Mouse (Mus musculus) limb, embryonic 11.5 days (tissue): Measurements from ENCODE around the gene Tnfsf15. TPM values are rescaled to one million over a fixed set of nuclear protein-coding genes. Genes with fewer than 3 reads are reported as not detected.

ENCODE experiments used
- ATAC-seq: fragments of 200-750 bp; cut with Nextera tagmentation; 2 replicates; pipeline ENCODE4 v1.8.0; 2017; ENCODE audit warnings: low read depth; ENCODE audit not compliant: insufficient number of reproducible peaks, low FRiP score, low TSS enrichment
- DNase-seq: peaks from one replicate; pipeline ENCODE4 v3.0.0-alpha.2; 2015; ENCODE audit warnings: low spot score
- H3K27ac ChIP-seq: fragments of 300-500 bp; sonication (generic); replicated peaks from 2 replicates; pipeline ENCODE4 v1.5.1; 2014; ENCODE audit warnings: low read depth, mild to moderate bottlenecking, low read length
- H3K27me3 ChIP-seq: fragments of 300-500 bp; sonication (generic); 2 replicates; pipeline ENCODE4 v1.6.1; 2014; ENCODE audit warnings: mild to moderate bottlenecking, low read length, mixed read lengths; ENCODE audit not compliant: control insufficient read depth, insufficient read depth
- H3K36me3 ChIP-seq: fragments of 300-500 bp; sonication (generic); 2 replicates; pipeline ENCODE4 v1.6.1; 2014; ENCODE audit warnings: mild to moderate bottlenecking, low read length, moderate library complexity, mixed read lengths; ENCODE audit not compliant: control insufficient read depth, insufficient read depth
- H3K4me1 ChIP-seq: fragments of 300-500 bp; sonication (generic); 2 replicates; pipeline ENCODE4 v1.6.1; 2014; ENCODE audit warnings: low read length, mixed read lengths; ENCODE audit not compliant: control insufficient read depth, insufficient read depth
- H3K4me2 ChIP-seq: fragments of 300-500 bp; sonication (generic); 2 replicates; pipeline ENCODE4 v1.6.1; 2014; ENCODE audit warnings: low read depth, mild to moderate bottlenecking, moderate library complexity; ENCODE audit not compliant: severe bottlenecking
- H3K4me3 ChIP-seq: fragments of 300-500 bp; sonication (generic); 2 replicates; pipeline ENCODE4 v1.5.1; 2014; ENCODE audit warnings: low read depth, low read length
- H3K9ac ChIP-seq: fragments of 300-500 bp; sonication (generic); 2 replicates; pipeline ENCODE4 v1.6.1; 2014; ENCODE audit warnings: mild to moderate bottlenecking, low read length
- H3K9me3 ChIP-seq: fragments of 300-500 bp; sonication (generic); 2 replicates; pipeline ENCODE4 v1.6.1; 2016; ENCODE audit warnings: low read length; ENCODE audit not compliant: control insufficient read depth
- WGBS: fragments of 180-500 bp; shearing (Covaris S2); extraction: QIAGEN DNeasy Blood & Tissue Kit; methylation state at CpG from one replicate; pipeline ENCODE4 v1.1.7; 2014; 5-methylcytosine and 5-hydroxymethylcytosine counted together
- polyA plus RNA-seq: library from polyadenylated mRNA; unstranded; fragments of >200 nt; fragmentation: Nextera tagmentation; extraction: Ambion mirVana; gene quantifications from 2 replicates; pipeline ENCODE4 v1.2.1, GENCODE M21; 2014

The Tnfsf15 gene
- polyA plus RNA-seq, 1 experiment from 2014 or later = not detected

GRCm38 (mm10) chr4:63706279-63706971, 38.5 kb downstream of the Tnfsf15 start:
- no peaks in the 10 kb centered on the region for H3K36me3 ChIP-seq
- H3K27ac ChIP-seq = no peak overlapping the region
- no peak overlapping the region for H3K4me3 ChIP-seq
- no peaks in the 10 kb centered on the region for H3K27me3 ChIP-seq
- no peak overlapping the region for H3K4me2 ChIP-seq
- H3K9ac ChIP-seq = no peak overlapping the region
- H3K9me3 ChIP-seq = no peaks in the 10 kb centered on the region
- no peaks in the 10 kb centered on the region for H3K4me1 ChIP-seq
- ATAC-seq (no peak), DNase-seq (no peak)
- 98% methylated on average over 1 of the region's 1 CpGs for WGBS

GRCm38 (mm10) chr4:63704232-63704631, 40.7 kb downstream of the Tnfsf15 start:
- Histone ChIP-seq H3K27ac (no peak overlapping the region), H3K27me3 (no peaks in the 10 kb centered on the region), H3K4me3 (no peak overlapping the region), H3K9ac (no peak overlapping the region), H3K9me3 (no peaks in the 10 kb centered on the region), H3K4me2 (no peak overlapping the region), H3K36me3 (no peaks in the 10 kb centered on the region), H3K4me1 (no peaks in the 10 kb centered on the region)
- WGBS = 77% methylated on average over 5 of the region's 5 CpGs
- DNase-seq = no peak
- ATAC-seq = no peak

- WGBS = 91% methylated on average over 2 of the region's 2 CpGs
- H3K4me1 ChIP-seq = no peaks in the 10 kb centered on the region
These were observed 41.2 kb downstream of the Tnfsf15 start for GRCm38 (mm10) chr4:63703686-63704085.

GRCm38 (mm10) chr4:63702006-63702704, 42.8 kb downstream of the Tnfsf15 start:
- WGBS = 91% methylated on average over 4 of the region's 4 CpGs
- H3K4me1 ChIP-seq = no peaks in the 10 kb centered on the region
- ATAC-seq (no peak), DNase-seq (no peak)
- H3K9ac ChIP-seq = no peak overlapping the region
- H3K9me3 ChIP-seq = no peaks in the 10 kb centered on the region
- no peak overlapping the region for H3K27ac ChIP-seq
- no peak overlapping the region for H3K4me3 ChIP-seq
- no peaks in the 10 kb centered on the region for H3K27me3 ChIP-seq
- no peaks in the 10 kb centered on the region for H3K36me3 ChIP-seq
- no peak overlapping the region for H3K4me2 ChIP-seq

More at GRCm38 (mm10) chr4:63703686-63704085, 41.2 kb downstream of the Tnfsf15 start:
- Histone ChIP-seq H3K9ac (no peak overlapping the region), H3K4me2 (no peak overlapping the region), H3K27ac (no peak overlapping the region), H3K36me3 (no peaks in the 10 kb centered on the region), H3K27me3 (no peaks in the 10 kb centered on the region), H3K9me3 (no peaks in the 10 kb centered on the region), H3K4me3 (no peak overlapping the region)
- no peak for DNase-seq
- ATAC-seq = no peak

GRCm38 (mm10) chr4:63699749-63700148, 45.2 kb downstream of the Tnfsf15 start:
- Histone ChIP-seq H3K27me3 (no peaks in the 10 kb centered on the region), H3K36me3 (no peaks in the 10 kb centered on the region), H3K27ac (no peak overlapping the region), H3K4me3 (no peak overlapping the region), H3K9ac (no peak overlapping the region), H3K9me3 (no peaks in the 10 kb centered on the region), H3K4me1 (no peaks in the 10 kb centered on the region), H3K4me2 (no peak overlapping the region)
- ATAC-seq (no peak), DNase-seq (no peak)
- WGBS = 75% methylated on average over 3 of the region's 3 CpGs

- no peak overlapping the region for H3K4me3 ChIP-seq
- no peaks in the 10 kb centered on the region for H3K4me1 ChIP-seq
- no peaks in the 10 kb centered on the region for H3K36me3 ChIP-seq
- 90% methylated on average over 4 of the region's 4 CpGs for WGBS
- H3K27ac ChIP-seq = no peak overlapping the region
- ATAC-seq (no peak), DNase-seq (no peak)
- no peak overlapping the region for H3K4me2 ChIP-seq
- H3K9me3 ChIP-seq = no peaks in the 10 kb centered on the region
- no peaks in the 10 kb centered on the region for H3K27me3 ChIP-seq
- H3K9ac ChIP-seq = no peak overlapping the region
These were observed 48.0 kb downstream of the Tnfsf15 start for GRCm38 (mm10) chr4:63696921-63697320.

- no peaks in the 10 kb centered on the region for H3K27me3 ChIP-seq
- DNase-seq = no peak
- no peak overlapping the region for H3K4me3 ChIP-seq
- H3K9ac ChIP-seq = no peak overlapping the region
- ATAC-seq = no peak
- no peak overlapping the region for H3K4me2 ChIP-seq
- H3K4me1 ChIP-seq = no peaks in the 10 kb centered on the region
- H3K36me3 ChIP-seq = no peaks in the 10 kb centered on the region
- no peak overlapping the region for H3K27ac ChIP-seq
- no peaks in the 10 kb centered on the region for H3K9me3 ChIP-seq
These were observed 52.6 kb downstream of the Tnfsf15 start for GRCm38 (mm10) chr4:63692351-63692750.

GRCm38 (mm10) chr4:63687429-63687828, 57.5 kb downstream of the Tnfsf15 start:
- Histone ChIP-seq H3K36me3 (no peaks in the 10 kb centered on the region), H3K27me3 (no peaks in the 10 kb centered on the region), H3K4me1 (no peaks in the 10 kb centered on the region), H3K4me3 (no peak overlapping the region), H3K4me2 (no peak overlapping the region), H3K9me3 (no peaks in the 10 kb centered on the region), H3K27ac (no peak overlapping the region), H3K9ac (no peak overlapping the region)
- 82% methylated on average over 8 of the region's 8 CpGs for WGBS
- DNase-seq (no peak), ATAC-seq (no peak)
